Mouse (Mus musculus) midbrain, embryonic 14.5 days (tissue): ENCODE measurements at regions not wholly inside any gene's neighbourhood (a gene's known extent, or its start where the extent isn't known, plus 50 kb on each side); places are given as distances from the start of the nearest gene placed in this dataset.

Source experiments
- ATAC-seq: fragments of 200-750 bp; cut with Nextera tagmentation; 2 replicates; pipeline ENCODE4 v1.8.0; 2017; ENCODE audit warnings: moderate number of reproducible peaks, moderate library complexity; ENCODE audit not compliant: low FRiP score, low TSS enrichment
- DNase-seq: peaks from one replicate; pipeline ENCODE4 v3.0.0-alpha.2; 2015
- H3K27ac ChIP-seq: fragments of 300-500 bp; sonication (generic); replicated peaks from 2 replicates; pipeline ENCODE4 v1.5.1; 2014; ENCODE audit warnings: mild to moderate bottlenecking, low read depth, low read length, moderate library complexity
- H3K27me3 ChIP-seq: fragments of 300-500 bp; sonication (generic); 2 replicates; pipeline ENCODE4 v1.6.1; 2014; ENCODE audit warnings: low read length, control low read depth, mixed read lengths; ENCODE audit not compliant: control insufficient read depth, insufficient read depth
- H3K36me3 ChIP-seq: fragments of 300-500 bp; sonication (generic); 2 replicates; pipeline ENCODE4 v1.6.1; 2014; ENCODE audit warnings: low read length, control low read depth; ENCODE audit not compliant: control insufficient read depth, insufficient read depth
- H3K4me1 ChIP-seq: fragments of 300-500 bp; sonication (generic); 2 replicates; pipeline ENCODE4 v1.6.1; 2014; ENCODE audit warnings: mild to moderate bottlenecking, antibody characterized with exemption, low read length, control low read depth; ENCODE audit not compliant: control insufficient read depth, insufficient read depth
- H3K4me2 ChIP-seq: fragments of 300-500 bp; sonication (generic); 2 replicates; pipeline ENCODE4 v1.6.1; 2014; ENCODE audit warnings: mild to moderate bottlenecking, low read length, moderate library complexity
- H3K4me3 ChIP-seq: fragments of 300-500 bp; sonication (generic); replicated peaks from 2 replicates; pipeline ENCODE4 v1.5.1; 2014; ENCODE audit warnings: low read depth, low read length
- H3K9ac ChIP-seq: fragments of 300-500 bp; sonication (generic); replicated peaks from 2 replicates; pipeline ENCODE4 v1.6.1; 2014; ENCODE audit warnings: mild to moderate bottlenecking, low read length, moderate library complexity
- H3K9me3 ChIP-seq: fragments of 300-500 bp; sonication (generic); 2 replicates; pipeline ENCODE4 v1.6.1; 2016; ENCODE audit warnings: low read length, control low read depth, mixed read lengths; ENCODE audit not compliant: control insufficient read depth
- WGBS: fragments of 180-500 bp; shearing (Covaris S2); extraction: QIAGEN DNeasy Blood & Tissue Kit; methylation state at CpG from one replicate; pipeline ENCODE4 v1.1.7; 2014; 5-methylcytosine and 5-hydroxymethylcytosine counted together

DNA sequence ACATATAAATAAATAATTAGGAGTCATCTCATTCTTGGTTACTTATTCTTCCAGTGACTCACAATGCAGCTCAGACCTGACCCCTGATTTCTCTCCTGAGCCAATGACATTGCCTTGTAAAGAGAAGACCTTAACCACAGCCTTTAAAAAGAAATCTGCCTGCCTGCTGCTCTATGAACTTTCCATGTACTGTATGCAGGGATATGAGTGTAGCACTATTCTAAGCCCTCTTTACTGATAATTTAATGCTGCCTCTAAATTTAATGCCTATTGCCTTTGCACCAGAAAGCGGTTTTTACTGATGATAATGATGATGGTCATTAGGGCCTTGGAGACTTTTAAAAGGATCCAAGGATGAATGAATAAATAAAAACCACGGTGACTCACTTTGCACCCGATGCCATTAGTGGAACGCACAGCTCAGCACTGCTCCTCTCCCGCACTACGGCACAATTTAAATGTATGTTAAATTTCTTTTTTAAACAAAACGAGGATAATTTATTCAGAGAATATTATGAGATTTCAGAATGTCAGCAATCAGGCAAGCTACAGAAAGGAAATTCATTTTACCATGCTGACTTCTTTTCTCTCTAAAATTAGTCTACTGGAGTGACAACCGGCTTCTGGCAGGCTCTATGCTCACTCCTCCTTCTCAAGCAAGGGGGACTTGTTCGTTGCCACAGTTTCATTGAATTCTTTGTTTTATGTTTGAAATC, 139.5 kb upstream of the Zfp770 start:
- DNase-seq (no peak), ATAC-seq (no peak)
- no peak overlapping the region for H3K9ac ChIP-seq

DNA sequence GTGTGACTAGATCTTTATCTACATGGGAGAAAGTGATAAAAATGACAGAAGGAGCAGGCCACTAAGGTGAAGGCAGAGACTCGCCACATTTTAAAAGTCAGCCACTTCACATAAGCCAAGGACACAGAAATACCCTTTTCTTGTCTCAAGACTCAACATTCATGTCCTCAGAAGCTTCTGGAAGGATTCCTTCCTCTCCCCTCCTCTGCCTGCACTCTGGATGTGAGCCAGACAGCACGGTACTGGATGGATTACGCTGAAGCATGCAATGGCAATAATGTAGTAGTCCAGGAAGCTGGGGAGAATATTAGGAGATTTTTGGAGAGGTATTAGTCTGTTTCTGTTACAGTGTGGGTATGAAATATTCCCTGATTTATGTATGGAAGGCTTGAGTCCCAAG, 100.5 kb upstream of the Zfp770 start:
- Histone ChIP-seq H3K4me1 (no peaks in the 10 kb centered on the region), H3K27ac (no peak overlapping the region), H3K9ac (no peak overlapping the region), H3K27me3 (no peaks in the 10 kb centered on the region), H3K4me3 (no peak overlapping the region), H3K9me3 (no peaks in the 10 kb centered on the region), H3K36me3 (no peaks in the 10 kb centered on the region), H3K4me2 (no peak overlapping the region)
- DNase-seq (no peak), ATAC-seq (no peak)
- WGBS, result 83% methylated on average over 3 of the region's 3 CpGs

More for the DNA sequence above, 139.5 kb upstream of the Zfp770 start:
- Histone ChIP-seq H3K4me3 (no peak overlapping the region), H3K27me3 (no peaks in the 10 kb centered on the region), H3K4me1 (no peaks in the 10 kb centered on the region), H3K9me3 (no peaks in the 10 kb centered on the region), H3K4me2 (no peak overlapping the region), H3K27ac (no peak overlapping the region), H3K36me3 (no peaks in the 10 kb centered on the region)
- 77% methylated on average over 9 of the region's 9 CpGs for WGBS

DNA sequence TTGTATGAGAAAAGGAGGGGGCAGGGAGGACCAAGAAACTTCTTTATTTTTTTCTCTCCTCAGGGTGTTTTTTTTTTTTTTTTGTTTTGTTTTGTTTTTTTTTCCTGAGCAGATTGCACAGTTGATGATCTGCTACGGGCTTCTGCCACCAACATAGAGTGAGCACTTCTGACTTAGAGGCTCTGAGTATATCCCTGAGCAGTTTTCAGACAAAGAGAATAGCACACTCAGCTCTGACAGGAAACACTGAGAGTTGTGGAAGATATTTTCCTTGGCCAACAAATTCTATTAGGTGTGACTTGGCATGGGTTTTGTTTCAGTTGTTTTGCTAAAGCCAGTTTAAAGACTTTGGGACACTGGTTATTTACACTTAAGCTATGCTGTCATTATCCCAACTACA, 93.8 kb upstream of the Zfp770 start:
- no peaks in the 10 kb centered on the region for H3K9me3 ChIP-seq
- no peak overlapping the region for H3K9ac ChIP-seq
- no peak for DNase-seq
- no peak overlapping the region for H3K4me2 ChIP-seq
- 77% methylated on average over 1 of the region's 1 CpGs for WGBS
- no peak for ATAC-seq
- H3K4me3 ChIP-seq, result no peak overlapping the region
- no peak overlapping the region for H3K27ac ChIP-seq
- H3K36me3 ChIP-seq, result no peaks in the 10 kb centered on the region
- no peaks in the 10 kb centered on the region for H3K27me3 ChIP-seq
- H3K4me1 ChIP-seq, result no peaks in the 10 kb centered on the region

DNA sequence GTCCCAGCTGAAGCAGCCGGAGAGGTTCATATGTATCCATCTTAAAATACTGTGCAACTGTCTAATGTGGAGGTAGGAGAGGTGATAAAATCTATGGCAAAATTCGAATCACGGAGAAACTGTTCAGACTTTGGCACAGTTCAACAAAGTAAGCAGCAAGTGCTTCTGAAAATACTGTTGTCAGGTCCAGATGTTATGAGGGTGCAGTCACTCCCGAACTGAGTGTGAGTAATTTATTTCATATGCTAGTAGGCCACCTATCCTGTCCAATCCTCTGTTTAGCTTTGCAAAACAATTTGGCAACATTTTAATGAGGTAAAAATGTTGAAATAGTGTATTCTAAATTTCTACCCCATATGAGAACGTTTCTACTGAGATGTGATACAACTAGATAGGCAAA, 90.1 kb upstream of the Zfp770 start:
- ATAC-seq (no peak), DNase-seq (no peak)
- H3K27ac ChIP-seq, result no peak overlapping the region
- H3K4me3 ChIP-seq, result no peak overlapping the region
- H3K9me3 ChIP-seq, result no peaks in the 10 kb centered on the region
- no peaks in the 10 kb centered on the region for H3K36me3 ChIP-seq
- no peaks in the 10 kb centered on the region for H3K27me3 ChIP-seq
- H3K4me2 ChIP-seq, result no peak overlapping the region
- no peaks in the 10 kb centered on the region for H3K4me1 ChIP-seq
- H3K9ac ChIP-seq, result no peak overlapping the region
- WGBS, result 89% methylated on average over 5 of the region's 5 CpGs

DNA sequence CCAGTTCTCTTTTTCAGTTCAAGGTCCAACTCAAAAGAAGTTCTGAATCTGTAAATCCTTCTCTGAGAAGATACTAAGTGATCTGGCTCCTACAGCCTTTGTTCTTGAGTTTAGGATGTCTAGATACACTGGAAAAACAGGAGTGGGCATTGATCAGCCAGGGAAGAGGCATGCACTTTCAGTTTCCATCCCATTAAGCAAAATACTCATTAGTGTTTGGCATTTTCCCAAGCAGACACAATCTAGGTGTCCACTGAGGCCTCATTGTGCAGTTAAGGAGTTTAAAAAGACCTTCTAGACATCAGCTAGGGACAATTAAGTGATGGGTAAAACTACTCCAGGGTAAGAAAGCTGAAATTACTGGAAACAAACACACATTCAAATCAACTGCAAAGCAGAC, 74.3 kb upstream of the Zfp770 start:
- H3K4me3 ChIP-seq, result no peak overlapping the region
- H3K4me2 ChIP-seq, result no peak overlapping the region
- no peak for DNase-seq
- H3K9ac ChIP-seq, result no peak overlapping the region
- no peaks in the 10 kb centered on the region for H3K27me3 ChIP-seq
- no peak overlapping the region for H3K27ac ChIP-seq
- no peaks in the 10 kb centered on the region for H3K4me1 ChIP-seq
- no peaks in the 10 kb centered on the region for H3K9me3 ChIP-seq
- no peaks in the 10 kb centered on the region for H3K36me3 ChIP-seq
- ATAC-seq, result no peak

DNA sequence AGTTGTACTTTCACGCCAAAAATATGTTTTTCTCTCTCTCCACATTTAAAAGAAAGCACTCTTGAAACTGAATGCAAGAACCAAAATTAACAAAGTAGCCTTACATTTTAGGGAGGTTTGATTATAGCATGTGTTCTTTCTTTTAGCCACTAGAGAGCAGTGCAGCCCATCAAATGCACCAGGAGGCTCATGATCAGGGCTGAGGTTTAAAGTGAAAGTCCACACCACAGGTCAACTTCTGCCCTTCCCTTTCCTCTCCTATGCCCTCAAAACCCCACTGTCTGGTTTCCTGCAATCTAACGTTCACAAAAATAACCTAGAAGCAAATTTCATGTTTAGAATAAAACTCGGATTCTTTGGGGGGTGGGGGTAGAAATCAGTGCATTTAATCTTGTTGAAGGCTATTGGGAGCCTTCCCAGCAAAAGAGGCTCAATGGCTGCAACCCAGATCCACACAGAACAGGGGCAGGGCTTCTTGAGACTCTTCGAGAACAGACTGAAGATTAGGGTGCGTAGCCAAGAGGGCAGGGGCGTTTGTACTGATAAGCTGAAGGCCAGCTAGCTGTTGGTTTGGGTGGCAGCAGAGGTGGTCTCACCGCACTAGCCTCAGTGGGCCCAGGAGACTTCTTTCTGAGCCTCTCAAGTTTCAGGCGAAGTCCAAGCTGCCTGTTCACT, 59.3 kb upstream of the Zfp770 start:
- WGBS, result 44% methylated on average over 8 of the region's 8 CpGs
- Histone ChIP-seq H3K27ac (no peak overlapping the region), H3K4me2 (no peak overlapping the region), H3K27me3 (no peaks in the 10 kb centered on the region), H3K9ac (no peak overlapping the region), H3K9me3 (no peaks in the 10 kb centered on the region), H3K4me3 (no peak overlapping the region), H3K4me1 (no peaks in the 10 kb centered on the region), H3K36me3 (no peaks in the 10 kb centered on the region)
- ATAC-seq (no peak; the same call in 1 of the 2 replicates), DNase-seq (peak; percentile 82)

DNA sequence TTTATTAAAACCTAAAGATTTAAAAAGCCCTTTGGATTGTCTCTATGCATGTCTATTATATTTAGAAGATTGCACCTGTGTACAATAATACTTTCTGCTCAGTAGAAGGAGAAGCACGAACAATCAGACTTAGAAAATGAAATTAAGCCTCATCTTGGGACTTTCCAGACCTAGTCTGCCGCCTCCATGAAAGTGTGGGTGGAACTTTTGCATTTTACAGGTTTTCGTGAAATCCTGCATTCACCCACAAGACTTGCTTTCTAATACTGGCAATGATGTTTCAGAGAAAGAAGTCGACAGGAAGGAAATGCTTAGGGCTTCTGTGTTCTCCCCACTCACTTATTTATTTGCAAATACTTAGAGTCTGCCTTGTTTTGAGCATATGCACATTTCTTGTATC, 58.3 kb upstream of the Zfp770 start:
- DNase-seq (no peak), ATAC-seq (no peak)
- no peak overlapping the region for H3K4me2 ChIP-seq
- no peaks in the 10 kb centered on the region for H3K27me3 ChIP-seq
- H3K9me3 ChIP-seq, result no peaks in the 10 kb centered on the region
- H3K4me3 ChIP-seq, result no peak overlapping the region
- no peak overlapping the region for H3K27ac ChIP-seq
- H3K9ac ChIP-seq, result no peak overlapping the region
- H3K36me3 ChIP-seq, result no peaks in the 10 kb centered on the region
- WGBS, result 73% methylated on average over 4 of the region's 4 CpGs
- H3K4me1 ChIP-seq, result no peaks in the 10 kb centered on the region
